Mouse (Mus musculus) spleen, postnatal 36 days (tissue): ENCODE results near the gene Smpd1.

Source experiments
- DNase-seq, 2 experiments: peaks; one replicate each; pipeline ENCODE4 v3.0.0; 2022; ENCODE audit warnings: low spot score in 2 of 2, mixed read lengths in 1 of 2

Gene Smpd1

DNA sequence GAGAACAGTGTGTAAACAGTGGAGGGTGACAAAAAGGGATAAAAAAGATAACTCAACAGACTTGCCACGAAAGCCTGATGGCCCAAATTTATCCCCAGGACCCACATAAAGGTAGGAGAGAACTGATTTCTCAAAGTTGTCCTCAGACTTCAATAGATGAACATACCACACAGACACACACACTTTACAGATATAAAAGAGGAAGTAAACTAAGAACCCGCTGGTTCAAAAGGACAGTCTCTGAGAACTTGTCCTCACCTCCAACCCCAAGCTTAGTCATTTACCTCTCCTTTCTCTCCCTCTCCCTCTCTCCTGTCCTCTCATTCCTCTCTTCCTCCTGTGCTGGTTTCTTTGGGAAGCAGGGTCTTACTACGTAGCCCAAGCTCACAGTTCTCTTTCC, 8.2 kb downstream of the Smpd1 start:
- no peak for DNase-seq

DNA sequence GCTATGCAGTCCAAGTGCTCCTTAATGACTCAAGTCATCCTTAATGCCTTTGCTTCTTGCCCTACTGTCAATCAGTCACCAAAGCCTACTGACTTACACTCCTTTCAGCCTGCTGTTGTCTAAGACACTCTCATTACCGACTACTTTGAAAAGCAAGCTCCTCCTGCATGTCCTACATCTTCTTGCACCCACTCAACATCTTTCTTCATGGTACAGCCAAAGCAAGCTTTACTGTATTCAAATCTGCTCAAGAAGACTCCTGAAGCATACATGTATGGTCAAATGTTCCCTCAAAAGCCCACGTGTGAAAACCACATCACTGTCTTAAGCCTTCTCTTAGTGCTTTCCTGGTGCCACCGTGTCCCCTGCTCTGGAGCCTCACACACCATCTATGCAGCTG, 9.2 kb downstream of the Smpd1 start:
- DNase-seq = no peak

DNA sequence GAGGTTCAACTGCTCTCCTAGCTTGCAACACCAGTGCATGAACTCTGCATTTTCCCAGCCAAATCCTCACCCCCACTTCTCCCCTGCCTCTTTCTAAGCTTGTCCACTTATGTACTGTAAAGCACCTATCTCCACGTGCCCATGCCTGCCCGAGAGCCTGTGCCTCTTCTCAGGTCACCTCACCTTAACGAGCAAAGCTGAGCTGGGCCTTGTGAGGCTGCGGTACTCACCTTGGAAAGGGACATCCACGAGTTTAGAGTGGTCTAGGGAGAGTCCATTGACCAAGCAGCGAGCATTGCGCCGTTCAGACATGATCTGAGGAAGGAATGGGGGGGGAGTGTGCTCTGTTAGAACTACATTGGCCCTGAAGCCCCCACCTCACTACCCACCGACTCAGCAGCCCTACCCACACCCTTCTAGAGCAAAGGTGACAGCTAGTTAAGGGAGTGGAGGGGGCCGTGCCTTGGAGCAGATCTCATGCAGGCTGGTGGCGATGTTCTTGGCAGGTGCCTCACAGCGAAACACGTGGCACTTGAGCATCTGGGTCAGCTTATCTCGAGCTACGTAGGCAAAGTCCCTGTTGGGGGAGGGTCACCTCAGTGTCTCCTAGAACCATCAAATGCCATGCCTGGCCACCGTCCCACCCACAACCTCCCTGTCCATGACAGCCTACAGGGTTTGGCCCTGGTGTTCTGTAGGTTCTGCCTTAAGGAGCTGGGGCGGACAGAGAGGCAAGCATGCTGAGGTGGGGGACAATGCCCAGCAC, 11.1 kb downstream of the Smpd1 start:
- no peak for DNase-seq

DNA sequence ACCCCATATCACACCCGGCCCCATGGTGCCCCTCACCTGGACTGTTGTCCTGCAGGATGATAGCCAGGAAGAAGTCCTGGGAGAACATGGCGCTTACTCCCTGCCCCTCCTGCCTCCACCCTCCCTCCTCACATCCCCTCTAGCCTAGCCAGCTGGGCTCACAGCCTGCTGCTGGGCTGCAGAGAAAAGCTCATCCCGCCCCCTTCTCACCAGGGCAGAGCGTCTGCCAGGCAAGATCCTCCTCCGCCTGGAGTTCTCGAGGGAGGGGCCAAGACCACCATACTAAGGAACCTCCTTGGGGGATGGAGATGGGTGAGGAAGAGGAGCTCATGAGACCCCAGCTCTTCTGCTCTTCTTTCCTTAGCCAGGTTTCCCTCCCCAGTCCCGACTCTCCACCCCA, 14.4 kb downstream of the Smpd1 start:
- no peak for DNase-seq

DNA sequence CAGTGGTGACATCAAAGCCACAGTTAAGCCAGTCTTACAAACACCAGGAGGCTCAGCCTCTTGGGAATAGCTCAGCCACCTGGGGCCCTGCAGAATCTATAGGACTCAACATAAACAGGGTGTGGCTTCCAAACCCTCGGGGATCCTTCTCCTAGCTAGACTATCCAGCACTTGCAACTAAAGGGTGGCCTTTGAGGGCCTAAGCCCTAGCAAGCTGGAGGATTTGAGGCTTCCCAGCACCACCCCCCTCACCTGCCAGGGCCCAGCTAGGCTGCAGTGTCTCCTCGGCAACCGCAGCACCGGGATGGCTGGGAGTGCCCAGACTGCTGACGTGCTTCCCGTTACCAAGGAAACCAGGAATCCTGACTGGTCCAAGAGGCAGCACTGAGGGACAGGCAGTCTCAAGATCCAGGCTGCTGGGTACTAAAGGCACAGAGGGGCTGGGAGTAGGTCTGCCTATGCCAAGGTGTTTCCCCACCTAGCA, 14.9 kb downstream of the Smpd1 start:
- DNase-seq = no peak

GRCm38 (mm10) chr7:105569512-105570496, 15.6 kb downstream of the Smpd1 start:
- no peak for DNase-seq

GRCm38 (mm10) chr7:105570756-105571155, 16.6 kb downstream of the Smpd1 start:
- no peak for DNase-seq

GRCm38 (mm10) chr7:105572949-105573348, 18.8 kb downstream of the Smpd1 start:
- DNase-seq = no peak

DNA sequence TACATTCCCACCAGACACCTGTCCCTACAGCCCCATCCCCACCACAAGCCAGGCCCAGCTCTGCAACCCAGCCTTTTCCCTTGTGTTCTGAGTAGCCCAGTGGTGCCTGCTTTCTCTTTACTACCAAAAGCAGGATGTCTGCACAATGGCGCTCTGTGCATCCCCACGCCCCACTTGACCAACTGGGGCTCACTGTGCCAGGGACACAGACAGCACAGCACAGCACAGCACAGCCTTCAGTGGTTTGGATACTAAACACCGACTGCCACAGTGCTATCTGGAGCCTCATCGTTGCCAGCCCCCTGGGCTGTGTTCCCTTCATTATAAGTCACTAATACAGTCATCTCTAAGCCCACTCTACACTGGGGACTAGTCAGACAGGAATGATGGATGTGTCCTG, 20.4 kb downstream of the Smpd1 start:
- DNase-seq = no peak

- DNase-seq = no peak
Measured at GRCm38 (mm10) chr7:105576166-105576748, 22.1 kb downstream of the Smpd1 start.

DNA sequence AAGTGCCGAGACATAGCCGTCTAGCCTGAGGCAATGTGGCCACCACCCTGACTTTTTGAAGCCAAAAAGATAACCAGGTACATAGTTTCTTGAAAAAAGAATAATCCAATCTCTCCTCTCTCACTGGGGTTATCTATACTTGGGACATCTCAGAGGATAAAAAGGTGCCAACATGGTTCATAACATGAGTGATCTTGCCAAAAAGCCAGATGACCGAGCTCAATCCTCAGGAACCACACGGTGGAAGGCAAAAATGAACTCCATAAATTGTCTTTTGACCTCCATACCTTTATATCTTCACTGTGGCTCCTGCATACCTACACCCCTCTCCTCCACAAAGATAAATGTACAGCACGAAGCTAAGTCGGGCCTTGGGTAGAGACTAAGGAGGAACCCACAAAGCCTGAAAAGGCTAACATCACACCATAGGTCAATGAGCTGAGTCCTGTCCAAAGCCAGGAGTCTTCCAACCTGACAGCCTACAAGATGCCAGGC, 23.3 kb downstream of the Smpd1 start:
- no peak for DNase-seq

- DNase-seq = no peak
Measured at GRCm38 (mm10) chr7:105578481-105578880, 24.3 kb downstream of the Smpd1 start.

- DNase-seq = no peak
Measured at GRCm38 (mm10) chr7:105580627-105581089, 26.5 kb downstream of the Smpd1 start.

- DNase-seq = peak; percentile 29 to 36
Measured at GRCm38 (mm10) chr7:105581094-105581703, 27.0 kb downstream of the Smpd1 start, which contains the start of gene Apbb1. Gene Apbb1 (minus strand): TSS chr7:105581653.

GRCm38 (mm10) chr7:105581959-105582358, 27.8 kb downstream of the Smpd1 start:
- no peak for DNase-seq

GRCm38 (mm10) chr7:105588325-105588912, 34.3 kb downstream of the Smpd1 start:
- no peak for DNase-seq

GRCm38 (mm10) chr7:105590097-105590496, 35.9 kb downstream of the Smpd1 start:
- DNase-seq = no peak

DNA sequence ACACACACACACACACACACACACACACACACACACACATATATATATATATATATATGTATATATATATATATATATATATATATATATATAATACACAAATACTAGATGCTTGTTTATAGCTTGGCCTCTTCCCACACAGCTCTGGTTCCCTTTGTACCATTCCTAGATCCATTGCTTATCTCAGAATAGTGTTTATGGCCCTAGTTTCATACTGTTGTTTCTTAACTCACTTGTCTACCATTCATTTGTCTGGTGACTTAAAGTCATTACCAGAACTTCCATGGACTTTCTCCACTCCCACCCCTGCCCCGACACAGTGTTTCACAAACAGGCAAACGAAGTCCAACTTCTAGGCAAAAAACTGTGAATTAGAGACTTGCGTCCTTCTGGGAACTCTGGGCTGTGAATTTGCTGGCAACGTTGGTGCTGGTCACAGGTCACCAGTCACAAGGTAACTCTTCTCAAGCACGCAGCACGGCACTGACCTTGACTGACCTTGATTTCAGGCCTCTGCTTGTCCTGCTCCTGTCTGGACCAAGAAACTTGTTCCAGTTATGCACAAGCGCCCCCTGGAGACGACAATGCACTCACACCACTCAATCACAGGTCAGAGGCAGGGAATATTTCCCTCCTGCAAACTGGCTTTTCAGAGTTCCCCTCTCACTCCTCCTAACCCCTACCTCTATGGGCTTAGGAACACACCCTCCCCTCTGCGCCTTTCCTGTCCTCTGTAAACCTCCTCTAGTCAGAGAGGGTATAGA, 48.9 kb downstream of the Smpd1 start:
- peak; percentile 43 to 48 for DNase-seq
